8 mouse cellular contexts compared by ENCODE assay signal in the genomic region with DNA sequence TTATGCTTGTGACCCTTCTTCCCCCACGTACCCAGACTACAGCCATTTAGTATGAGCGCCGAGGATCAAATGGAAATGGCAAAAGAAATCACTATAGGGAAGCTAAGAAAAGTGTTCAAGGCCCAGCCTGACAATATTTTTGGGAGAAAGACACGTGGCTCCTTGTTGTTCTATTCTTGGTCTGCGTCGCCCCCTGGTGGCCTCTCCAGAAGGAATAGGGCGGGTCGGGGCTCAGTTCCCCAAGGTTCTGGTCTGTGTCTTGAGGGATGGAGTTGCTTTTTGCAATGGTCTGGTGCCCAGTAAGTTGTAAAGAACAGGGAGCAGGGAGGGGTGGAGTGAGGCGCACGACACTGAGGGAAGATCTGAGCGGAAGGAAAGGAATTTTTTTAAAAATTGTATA.
DNase-seq lines count a peak whose midpoint lies in the region; TF ChIP-seq lines count a peak whose summit lies in the region.

No protein-coding gene starts in this region.

- TF ChIP-seq CTCF in cerebellum, adult 2 months (IDR thresholded peaks at IDR 0.05; ENCODE audit: borderline replicate concordance, insufficient read depth, low read depth, low read length): peak; percentile 56; the same call in 1 of the 2 replicates

- no peak overlapping the region for H3K9ac ChIP-seq in ES-E14 (ENCODE audit: insufficient read depth, low read depth, low read length, poor library complexity, severe bottlenecking)

- in situ Hi-C loops in ES-E14 (cut with MboI; ENCODE audit: low sequenced_read_pairs in 2 of 2, unreplicated experiment in 2 of 2): loop anchor here (10.0 to 25.0 kb wide), 3 partner anchors 223 to 493 kb away; no protein-coding TSS in a partner anchor

- H3K4me3 ChIP-seq in ES-E14 (ENCODE audit: insufficient read depth in 1 of 2, low read depth in 1 of 2, low read length in 2 of 2, poor library complexity in 1 of 2, severe bottlenecking in 1 of 2): peak overlapping the region in 1 of 2 experiments; percentile 47; a peak in 1 of 4 replicates
- H3K4me3 ChIP-seq in cerebellum, adult 2 months (replicated peaks; ENCODE audit: insufficient read depth, low read depth, low read length): no peak overlapping the region
- peak overlapping the region; percentile 51 for H3K4me3 ChIP-seq in hindbrain, embryonic 10.5 days

- DNase-seq in ES-E14 (ENCODE audit: low read depth, low spot score): peak; percentile 80
- DNase-seq in cerebellum, adult 2 months: peak; percentile 36 to 55
- peak; percentile 87 for DNase-seq in forelimb bud, embryonic 11.5 days (ENCODE audit: low read depth, low spot score)
- peak; percentile 91 for DNase-seq in hindbrain, embryonic 10.5 days (ENCODE audit: low spot score)
- peak; percentile 83 to 86 for DNase-seq in layer of hippocampus, postnatal 10 days (ENCODE audit: low spot score in 2 of 2)
- peak; percentile 85 to 88 for DNase-seq in lung, postnatal 4 days
- DNase-seq in right cerebral cortex, postnatal 25 days: peak; percentile 63
- peak; percentile 81 to 88 for DNase-seq in urinary bladder, postnatal 36 days (ENCODE audit: low spot score in 2 of 2)

- 11% methylated on average over 11 of the region's 11 CpGs for WGBS in cerebellum, adult 2 months
- 2% methylated on average over 11 of the region's 11 CpGs for WGBS in hindbrain, embryonic 10.5 days

- no peak overlapping the region for H3K27ac ChIP-seq in ES-E14 (ENCODE audit: insufficient read depth, low read depth, low read length, poor library complexity, severe bottlenecking)
- H3K27ac ChIP-seq in cerebellum, adult 2 months (ENCODE audit: insufficient read depth, low read length): no peak overlapping the region
- H3K27ac ChIP-seq in hindbrain, embryonic 10.5 days: peak overlapping the region; percentile 97

- H3K4me1 ChIP-seq in ES-E14 (ENCODE audit: control insufficient read depth in 2 of 2, insufficient read depth in 2 of 2, low read length in 2 of 2, poor library complexity in 1 of 2): peaks cover 0 to 4% of the 10 kb centered on the region in 2 experiments; a peak in 1 of 4 replicates
- H3K4me1 ChIP-seq in cerebellum, adult 2 months (ENCODE audit: control insufficient read depth, insufficient read depth, low read length): no peaks in the 10 kb centered on the region
- H3K4me1 ChIP-seq in hindbrain, embryonic 10.5 days (replicated peaks): peaks cover 54% of the 10 kb centered on the region

- H3K27me3 ChIP-seq in cerebellum, adult 2 months (ENCODE audit: control insufficient read depth, insufficient read depth, low read length): peaks cover 13% of the 10 kb centered on the region; the same call in 1 of the 2 replicates
- H3K27me3 ChIP-seq in hindbrain, embryonic 10.5 days (ENCODE audit: insufficient read depth, poor library complexity, severe bottlenecking): no peaks in the 10 kb centered on the region; the same call in 1 of the 2 replicates

- no peaks in the 10 kb centered on the region for H3K36me3 ChIP-seq in ES-E14 (ENCODE audit: control insufficient read depth, insufficient read depth, low read length, poor library complexity, severe bottlenecking)
- H3K36me3 ChIP-seq in hindbrain, embryonic 10.5 days: no peaks in the 10 kb centered on the region

- TF ChIP-seq POLR2A in cerebellum, adult 2 months (IDR thresholded peaks at IDR 0.05; ENCODE audit: borderline replicate concordance, insufficient read depth, low read length): no peak

- H3K9me3 ChIP-seq in ES-E14 (ENCODE audit: control insufficient read depth, insufficient read depth, low read depth, low read length): no peaks in the 10 kb centered on the region
- no peaks in the 10 kb centered on the region for H3K9me3 ChIP-seq in hindbrain, embryonic 10.5 days

TF ChIP-seq in ES-E14, 5 proteins besides CTCF, POLR2A, EP300 and RAD21:
- TF ChIP-seq ZNF384 (IDR thresholded peaks at IDR 0.05; ENCODE audit: low read depth, low read length): no peak
- TF ChIP-seq ZC3H11A (IDR thresholded peaks at IDR 0.05; ENCODE audit: borderline replicate concordance, low read depth, low read length): peak; percentile 58; the same call in 1 of the 2 replicates
